Mouse (Mus musculus): ENCODE results near the gene Chn2. TPM values are rescaled to one million over a fixed set of nuclear protein-coding genes. Genes with fewer than 3 reads are reported as not detected.

The Chn2 gene
- polyA plus RNA-seq, 1 experiment = 9.5 TPM

- Histone ChIP-seq H3K4me3 (replicated peaks) (no peak overlapping the region), H3K9me3 (0 out of 2 replicates have a peak, but pooled peaks cover 5% of the 10 kb centered on the region), H3K4me1 (peaks cover 34% of the 10 kb centered on the region), H3K36me3 (replicated peaks; ENCODE audit: low read length) (no peaks in the 10 kb centered on the region), H3K27me3 (replicated peaks) (peaks cover 27% of the 10 kb centered on the region)
- TF ChIP-seq GATA1 (IDR thresholded peaks at IDR 0.05; ENCODE audit: borderline replicate concordance, low read length) = no peak
- TF ChIP-seq FLI1 (IDR thresholded peaks at IDR 0.05; ENCODE audit: low read length) = no peak
Observed at GRCm38 (mm10) chr6:54333652-54334396, 294.5 kb downstream of the Chn2 start.

DNA sequence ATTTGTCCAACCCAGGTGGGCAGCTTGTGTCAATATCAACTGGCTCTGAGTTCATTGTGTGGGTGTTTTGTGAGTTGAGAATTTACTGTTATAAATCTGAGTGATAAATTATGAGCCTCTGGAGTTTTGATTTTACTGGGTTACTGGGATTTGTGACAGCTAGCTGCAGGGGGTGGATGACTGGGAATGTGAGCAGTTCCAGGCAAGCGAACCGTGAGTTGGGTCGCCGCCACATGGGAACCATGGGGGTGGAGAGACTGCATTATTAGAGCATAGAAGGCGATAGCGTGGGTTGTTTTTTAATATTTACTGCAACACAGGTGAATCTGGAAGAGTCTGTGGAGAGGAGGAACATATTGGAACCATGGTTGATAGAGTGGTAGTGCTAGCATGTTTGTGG, 298.0 kb downstream of the Chn2 start:
- TF ChIP-seq FLI1 (IDR thresholded peaks at IDR 0.05; ENCODE audit: low read length) (no peak), GATA1 (IDR thresholded peaks at IDR 0.05; ENCODE audit: borderline replicate concordance, low read length) (no peak)
- no peak overlapping the region for H3K4me3 ChIP-seq (replicated peaks)
- 0 out of 2 replicates have a peak, but pooled peaks cover 5% of the 10 kb centered on the region for H3K9me3 ChIP-seq
- H3K4me1 ChIP-seq = peaks cover 23% of the 10 kb centered on the region
- no peaks in the 10 kb centered on the region for H3K36me3 ChIP-seq (replicated peaks; ENCODE audit: low read length)
- peaks cover 35% of the 10 kb centered on the region for H3K27me3 ChIP-seq (replicated peaks)

DNA sequence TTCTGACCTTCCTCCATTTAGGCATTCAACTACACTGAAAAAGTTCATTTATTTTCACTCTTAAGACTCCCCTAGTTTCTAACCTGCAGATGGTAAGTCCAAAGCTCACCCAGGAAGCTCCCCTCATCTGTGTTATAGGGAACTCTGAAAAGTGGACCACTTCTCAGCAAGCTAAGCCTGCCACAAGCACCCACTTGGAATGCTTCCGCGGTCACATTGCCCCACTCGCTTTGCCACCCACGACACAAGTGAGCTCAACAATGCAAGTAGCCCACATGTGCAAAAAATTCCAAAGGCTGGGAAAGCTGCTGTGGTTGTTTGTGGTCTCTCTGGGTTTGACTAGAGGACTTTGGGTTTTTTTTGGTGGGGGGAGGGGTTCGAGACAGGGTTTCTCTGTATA, 301.8 kb downstream of the Chn2 start:
- no peaks in the 10 kb centered on the region for H3K9me3 ChIP-seq
- TF ChIP-seq GATA1 (IDR thresholded peaks at IDR 0.05; ENCODE audit: borderline replicate concordance, low read length) (no peak), FLI1 (IDR thresholded peaks at IDR 0.05; ENCODE audit: low read length) (no peak)
- H3K36me3 ChIP-seq (replicated peaks; ENCODE audit: low read length) = no peaks in the 10 kb centered on the region
- no peak overlapping the region for H3K4me3 ChIP-seq (replicated peaks)
- peaks cover 22% of the 10 kb centered on the region for H3K27me3 ChIP-seq (replicated peaks)
- peaks cover 2% of the 10 kb centered on the region; the same call in 1 of the 2 replicates for H3K4me1 ChIP-seq

GRCm38 (mm10) chr6:54342223-54342622, 302.9 kb downstream of the Chn2 start:
- Histone ChIP-seq H3K36me3 (replicated peaks; ENCODE audit: low read length) (no peaks in the 10 kb centered on the region), H3K27me3 (replicated peaks) (peaks cover 21% of the 10 kb centered on the region), H3K4me3 (replicated peaks) (no peak overlapping the region), H3K4me1 (no peaks in the 10 kb centered on the region), H3K9me3 (no peaks in the 10 kb centered on the region)
- TF ChIP-seq FLI1 (IDR thresholded peaks at IDR 0.05; ENCODE audit: low read length) (no peak), GATA1 (IDR thresholded peaks at IDR 0.05; ENCODE audit: borderline replicate concordance, low read length) (no peak)

Other genes with a start within 250 kb of the Chn2 start
- not detected in 2 replicates for gene Tril, start 218.7 kb upstream of the Chn2 start, polyA plus RNA-seq (2012; ENCODE audit: insufficient read depth, low replicate concordance)
- gene Cpvl, start 60.9 kb upstream of the Chn2 start, polyA plus RNA-seq (2012; ENCODE audit: insufficient read depth, low replicate concordance) = not detected in 2 replicates